Mouse (Mus musculus) stomach, postnatal 0 days (tissue): ENCODE data around the gene Zfp790.

Experiments
- CTCF ChIP-seq: IDR thresholded peaks from 2 replicates; pipeline ENCODE4 v1.5.1; 2016; ENCODE audit warnings: antibody characterized with exemption, low read depth, mild to moderate bottlenecking, moderate library complexity
- EP300 ChIP-seq: optimal IDR thresholded peaks from 2 replicates; pipeline ENCODE3; 2016; ENCODE audit warnings: antibody characterized with exemption

GRCm38 (mm10) chr7:29792906-29793305 is 23.0 kb upstream of the Zfp790 start:
- TF ChIP-seq CTCF (no peak), EP300 (no peak)
